Mouse (Mus musculus) liver, embryonic 14.5 days (tissue): Measurements from ENCODE around the gene Gabrr2.

ENCODE experiments used
- CTCF ChIP-seq: IDR thresholded peaks from 2 replicates; pipeline ENCODE4 v1.5.1; 2016; ENCODE audit warnings: antibody characterized with exemption, low read depth, control low read depth
- EP300 ChIP-seq: IDR thresholded peaks from 2 replicates; pipeline ENCODE4 v1.6.1; 2016; ENCODE audit warnings: antibody characterized with exemption, low read depth

DNA sequence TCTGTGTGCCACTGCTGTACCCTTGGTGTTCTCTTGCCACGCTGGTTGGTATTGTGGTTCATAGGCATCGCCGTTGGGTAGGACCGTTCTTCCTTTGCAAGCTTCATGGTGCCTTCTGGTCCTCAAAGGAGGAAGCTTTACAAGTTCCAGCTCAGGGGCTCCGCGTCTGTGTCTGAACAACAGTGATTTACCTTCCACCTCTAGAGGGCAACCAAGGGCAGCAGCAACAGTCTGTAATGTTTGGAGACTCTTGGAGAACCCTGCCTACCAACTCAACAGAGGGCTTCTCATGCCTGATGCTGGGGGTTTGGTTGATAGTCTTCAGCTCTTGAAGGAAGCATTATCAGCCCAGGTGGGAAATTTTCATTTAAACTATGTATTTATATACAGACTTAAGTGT is 61.7 kb downstream of the Gabrr2 start:
- TF ChIP-seq CTCF (peak; percentile 65), EP300 (no peak)
